Mouse (Mus musculus) bone marrow, adult 2 months (tissue): ENCODE data around the gene Mccc2.

Experiments
- CTCF ChIP-seq: fragments of 200-500 bp; IDR thresholded peaks from 2 replicates; pipeline ENCODE4 v1.5.1; 2011; ENCODE audit warnings: low read length, control low read depth; ENCODE audit not compliant: control insufficient read depth, insufficient read depth
- POLR2A ChIP-seq: fragments of 200-500 bp; IDR thresholded peaks from 2 replicates; pipeline ENCODE4 v1.6.1; 2011; ENCODE audit warnings: low read depth, mild to moderate bottlenecking, control low read depth, low read length, borderline replicate concordance; ENCODE audit not compliant: control insufficient read depth

GRCm38 (mm10) chr13:99900965-99901364, 114.5 kb downstream of the Mccc2 start, which contains the start of gene Cartpt:
- TF ChIP-seq CTCF (no peak), POLR2A (no peak)
